Mouse (Mus musculus) T-helper 2 cell (primary cell): ENCODE results near the gene Mc3r.

Experiments
- in situ Hi-C: fragments of 300-600 bp; cut with MboI, MseI; formaldehyde crosslinking; loops from one replicate; pipeline ENCODE4 v1.15.1; 2025; ENCODE audit warnings: high pct_unique_total_duplicates

Gene Mc3r

GRCm38 (mm10) chr2:172245497-172245896 is 2.8 kb upstream of the Mc3r start:
- in situ Hi-C loops, result no loop called here

- in situ Hi-C loops, result no loop called here
Observed at GRCm38 (mm10) chr2:172249336-172249735, 1.0 kb downstream of the Mc3r start.

DNA sequence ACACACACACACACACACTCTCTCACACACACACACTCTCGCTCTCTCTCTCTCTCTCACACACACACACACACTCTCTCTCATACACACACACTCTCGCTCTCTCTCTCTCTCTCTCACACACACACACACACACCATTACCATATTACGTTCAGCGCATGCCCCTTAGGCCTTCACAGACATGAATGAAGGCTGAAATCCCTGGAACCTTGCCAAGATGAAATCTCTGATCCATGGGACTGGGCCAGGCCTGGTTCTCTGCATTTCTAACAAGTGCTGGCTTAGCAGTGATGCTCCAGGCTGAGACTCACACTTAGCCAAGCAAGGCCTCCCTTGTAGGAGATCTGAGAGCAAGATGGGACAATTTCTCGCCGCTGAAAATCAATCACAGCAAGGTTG is 8.1 kb downstream of the Mc3r start:
- in situ Hi-C loops, result no loop called here

- in situ Hi-C loops, result no loop called here
Observed at GRCm38 (mm10) chr2:172256956-172257355, 8.7 kb downstream of the Mc3r start.

DNA sequence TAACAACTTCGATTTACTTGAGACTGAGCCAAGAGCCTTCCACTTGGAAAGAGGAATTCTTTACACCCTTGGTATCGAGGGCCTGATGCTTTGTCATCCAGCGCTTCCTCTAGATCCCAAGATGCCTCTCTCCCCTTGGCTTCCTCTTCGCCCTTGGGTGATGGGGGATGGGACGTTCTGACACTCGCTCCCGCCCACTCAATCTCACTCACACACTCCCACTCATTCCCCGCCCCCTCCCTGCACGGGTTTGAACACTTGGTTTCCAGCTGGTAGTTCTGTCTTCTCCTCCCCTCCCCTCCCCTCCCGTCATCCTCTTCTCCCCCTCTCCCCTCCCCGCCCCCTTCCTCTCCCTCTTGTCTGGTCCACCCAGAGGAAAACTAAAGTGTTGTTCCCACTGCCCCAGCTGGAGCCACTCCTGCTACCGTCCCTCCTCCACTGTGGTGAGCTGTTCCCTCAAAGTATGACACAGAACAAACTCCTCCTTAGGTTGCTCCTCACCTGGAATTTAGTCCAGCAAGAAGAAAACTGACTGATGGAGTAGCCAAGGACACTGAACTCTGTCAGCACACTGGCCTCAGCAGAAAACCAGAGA is 9.3 kb downstream of the Mc3r start:
- in situ Hi-C loops, result no loop called here

- in situ Hi-C loops, result no loop called here
Observed at GRCm38 (mm10) chr2:172260064-172260463, 11.8 kb downstream of the Mc3r start.

GRCm38 (mm10) chr2:172261441-172261840 is 13.1 kb downstream of the Mc3r start:
- in situ Hi-C loops, result no loop called here

- in situ Hi-C loops, result no loop called here
Observed at GRCm38 (mm10) chr2:172263216-172263615, 14.9 kb downstream of the Mc3r start.

DNA sequence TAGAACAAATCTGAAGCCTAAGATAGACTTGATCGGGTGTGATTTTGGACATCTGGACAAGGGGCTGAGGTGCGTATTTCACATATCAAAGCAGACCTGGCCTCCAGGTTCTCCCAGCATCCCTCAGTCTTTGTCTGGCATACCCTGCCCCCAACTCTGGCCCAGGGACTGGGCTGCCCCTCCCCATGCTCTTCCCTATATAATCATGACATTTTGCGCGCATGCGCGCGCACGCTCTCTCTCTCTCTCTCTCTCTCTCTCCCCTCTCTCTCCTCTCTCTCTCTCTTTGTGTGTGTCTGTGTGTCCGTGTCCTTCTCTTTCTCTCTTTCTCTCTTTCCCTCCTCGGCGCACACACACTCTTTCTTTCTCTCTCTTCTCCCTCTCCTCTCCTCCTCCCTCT is 21.6 kb downstream of the Mc3r start:
- in situ Hi-C loops, result no loop called here

- in situ Hi-C loops, result no loop called here
Observed at GRCm38 (mm10) chr2:172270485-172270944, 22.2 kb downstream of the Mc3r start.

DNA sequence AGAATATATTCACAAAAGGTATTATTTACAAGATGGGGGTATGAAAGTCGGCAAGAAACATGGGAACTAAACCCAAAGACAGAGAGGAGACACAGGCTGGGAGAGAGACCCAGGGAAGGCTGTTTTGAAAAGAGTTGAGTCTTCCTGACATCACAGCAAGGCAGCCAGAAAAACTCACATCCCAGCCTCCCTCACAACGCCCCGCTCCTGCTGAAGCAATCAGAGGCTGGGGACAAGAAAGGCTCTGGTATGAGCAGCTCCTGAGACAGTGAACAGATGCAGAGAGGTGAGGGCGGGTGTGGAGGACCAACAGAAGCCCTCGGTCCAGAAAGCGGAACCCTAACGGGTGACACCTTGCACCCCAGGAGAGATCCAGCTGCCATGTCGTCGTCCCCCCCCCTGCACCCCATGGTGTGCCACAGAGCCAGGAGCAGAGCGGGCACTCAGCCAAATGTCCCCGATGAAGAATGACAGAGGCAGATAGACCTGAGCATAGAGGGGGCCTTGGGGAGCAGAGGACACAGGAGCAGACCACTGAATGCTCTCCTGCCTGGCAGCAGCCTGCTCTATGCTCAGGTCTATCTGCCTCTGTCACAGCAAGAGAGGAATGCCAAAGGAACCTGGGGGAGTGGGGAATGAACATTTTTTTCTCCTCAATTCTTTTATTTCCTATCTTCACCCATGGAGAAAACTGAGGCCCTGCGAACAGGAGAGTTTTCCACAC is 22.8 kb downstream of the Mc3r start:
- in situ Hi-C loops, result no loop called here

- in situ Hi-C loops, result no loop called here
Observed at GRCm38 (mm10) chr2:172274662-172275061, 26.4 kb downstream of the Mc3r start.

GRCm38 (mm10) chr2:172276155-172276554 is 27.9 kb downstream of the Mc3r start:
- in situ Hi-C loops, result no loop called here

GRCm38 (mm10) chr2:172278979-172279378 is 30.7 kb downstream of the Mc3r start:
- in situ Hi-C loops, result no loop called here

DNA sequence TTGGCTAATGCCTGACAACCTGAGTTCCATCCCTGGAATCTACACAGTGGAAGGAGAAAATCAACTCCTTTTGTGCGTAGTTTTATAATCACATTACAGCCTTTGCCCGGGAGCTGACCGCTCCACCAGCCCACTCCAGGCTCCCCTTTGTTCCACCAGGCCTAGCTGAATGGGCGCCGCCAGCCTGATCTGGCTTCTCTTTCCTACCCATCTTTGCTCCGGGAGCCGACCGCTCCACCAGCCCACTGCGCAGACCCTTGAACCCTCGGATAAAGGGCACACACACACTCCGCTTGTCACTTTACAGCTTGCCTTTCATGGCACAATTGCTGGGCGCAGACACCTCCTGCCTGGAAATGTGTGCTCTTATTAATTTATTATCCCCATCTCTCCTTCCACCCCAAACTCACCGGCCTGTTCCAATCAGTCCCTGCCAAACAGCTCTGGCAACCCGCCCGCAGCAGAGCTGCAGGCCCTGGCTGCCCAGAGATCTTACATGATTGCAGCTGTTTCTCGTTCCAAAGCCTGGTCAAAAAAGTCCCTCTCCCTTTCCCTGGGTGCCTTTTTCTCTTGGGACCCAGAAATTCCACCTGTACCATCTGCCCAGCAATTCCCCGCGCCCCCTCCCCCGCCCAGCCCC is 33.9 kb downstream of the Mc3r start:
- in situ Hi-C loops, result no loop called here

DNA sequence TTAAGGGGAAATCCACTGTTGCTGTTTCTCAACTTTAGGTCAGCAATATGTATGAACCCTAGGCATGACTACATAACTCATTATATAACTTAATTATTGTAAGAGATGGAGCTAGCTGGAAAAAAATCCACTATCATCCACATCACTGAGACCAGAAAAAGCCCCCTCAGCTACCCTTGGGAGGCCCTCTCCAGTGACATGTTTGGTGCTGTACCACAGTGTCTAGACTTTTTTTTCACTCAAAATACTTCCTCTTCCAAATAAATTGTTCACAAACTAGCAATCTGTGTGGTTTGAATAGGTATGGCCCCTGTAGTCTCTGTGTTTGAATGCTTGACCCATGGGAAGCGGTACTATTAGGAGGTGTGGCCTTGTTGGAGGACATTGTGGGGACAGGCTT is 39.4 kb downstream of the Mc3r start:
- in situ Hi-C loops, result no loop called here

- in situ Hi-C loops, result no loop called here
Observed at GRCm38 (mm10) chr2:172288965-172289364, 40.7 kb downstream of the Mc3r start.

- in situ Hi-C loops, result no loop called here
Observed at GRCm38 (mm10) chr2:172289632-172290031, 41.3 kb downstream of the Mc3r start.

- in situ Hi-C loops, result no loop called here
Observed at GRCm38 (mm10) chr2:172290474-172290873, 42.2 kb downstream of the Mc3r start.

- in situ Hi-C loops, result no loop called here
Observed at GRCm38 (mm10) chr2:172291025-172291424, 42.7 kb downstream of the Mc3r start.

DNA sequence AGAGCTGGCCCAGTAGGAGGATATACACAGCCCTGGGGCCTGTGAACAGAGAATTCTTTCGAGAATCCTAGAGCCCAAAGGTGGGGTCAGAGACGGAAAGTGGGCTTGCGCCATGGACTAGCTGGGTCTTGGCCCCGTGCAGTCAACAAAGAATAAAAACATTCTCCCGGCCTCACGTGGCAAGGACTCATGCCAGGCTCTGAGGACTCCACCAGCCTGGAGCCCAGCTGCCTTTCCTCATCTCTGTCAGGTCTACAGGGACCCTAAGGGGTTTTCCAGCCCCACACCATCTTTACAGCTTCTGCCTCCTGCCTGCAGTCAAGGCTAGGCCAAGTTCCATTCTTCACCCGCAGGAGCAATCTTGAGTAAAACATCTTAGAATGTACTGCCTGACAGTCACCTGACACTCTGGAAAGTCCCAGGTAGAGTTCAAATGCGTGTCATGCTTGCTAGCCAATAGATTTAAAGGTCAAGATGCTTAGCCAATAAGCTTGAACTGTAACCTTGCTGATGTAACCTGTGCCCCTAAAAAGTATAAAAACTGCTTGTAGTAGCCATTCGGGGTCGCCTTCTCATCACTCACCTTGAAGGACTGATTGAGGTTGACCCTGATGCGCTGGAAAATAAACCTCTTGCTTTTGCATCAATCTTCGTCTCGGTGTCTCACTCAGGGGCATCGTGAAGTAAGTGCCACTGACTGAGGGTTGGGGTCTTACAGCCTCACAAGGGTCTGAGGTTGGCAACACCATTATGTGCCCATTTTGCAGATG is 43.6 kb downstream of the Mc3r start:
- in situ Hi-C loops, result no loop called here
